Mouse (Mus musculus): ENCODE results near the gene Gm49318. TPM values are rescaled to one million over a fixed set of nuclear protein-coding genes. Genes with fewer than 3 reads are reported as not detected.
"Not testable (repeated sequence)": the region's sequence is repeated elsewhere in the genome, so short reads cannot be mapped to it uniquely, and the experiment has no call there.

Gm49318 gene
- polyA plus RNA-seq, 1 experiment from 2014 or later, result not detected

GRCm38 (mm10) chr9:22085022-22085834 is 14.2 kb upstream of the Gm49318 start, which contains the start of gene Ecsit:
TSS of gene Ecsit (minus strand) at chr9:22085438.
- H3K4me2 ChIP-seq (replicated peaks; ENCODE audit: low read depth, low read length), result peak within 1 kb of the TSS; percentile 70
- peak within 1 kb of the TSS; percentile 71 for H3K4me3 ChIP-seq (ENCODE audit: low read depth, low read length)
- H3K9ac ChIP-seq (replicated peaks; ENCODE audit: low read depth, low read length), result peak within 1 kb of the TSS; percentile 49
- ATAC-seq (ENCODE audit: insufficient number of reproducible peaks, insufficient read depth, low FRiP score, low read depth), result peak; percentile 98
- H3K36me3 ChIP-seq (ENCODE audit: control insufficient read depth, insufficient read depth, low read length), result no peaks in the 10 kb centered on the region
- no peaks in the 10 kb centered on the region for H3K4me1 ChIP-seq (ENCODE audit: control insufficient read depth, insufficient read depth, low read length)
- H3K27ac ChIP-seq (ENCODE audit: low read length), result peak within 1 kb of the TSS; percentile 87
- under 1% methylated on average over 48 of the region's 48 CpGs for WGBS
- H3K27me3 ChIP-seq (ENCODE audit: control insufficient read depth, insufficient read depth, low read length), result no peaks in the 10 kb centered on the region
- no peaks in the 10 kb centered on the region for H3K9me3 ChIP-seq (ENCODE audit: control insufficient read depth, low read depth, low read length)

GRCm38 (mm10) chr9:22084667-22085021 is 13.6 kb upstream of the Gm49318 start:
- Histone ChIP-seq H3K4me2 (replicated peaks; ENCODE audit: low read depth, low read length) (peak overlapping the region; percentile 70), H3K36me3 (ENCODE audit: control insufficient read depth, insufficient read depth, low read length) (no peaks in the 10 kb centered on the region), H3K9me3 (ENCODE audit: control insufficient read depth, low read depth, low read length) (no peaks in the 10 kb centered on the region), H3K27ac (ENCODE audit: low read length) (no peak overlapping the region; the same call in 1 of the 2 replicates), H3K4me1 (ENCODE audit: control insufficient read depth, insufficient read depth, low read length) (no peaks in the 10 kb centered on the region), H3K27me3 (ENCODE audit: control insufficient read depth, insufficient read depth, low read length) (no peaks in the 10 kb centered on the region), H3K9ac (replicated peaks; ENCODE audit: low read depth, low read length) (peak overlapping the region; percentile 49), H3K4me3 (ENCODE audit: low read depth, low read length) (peak overlapping the region; percentile 71)
- WGBS, result 29% methylated on average over 4 of the region's 4 CpGs
- no peak for ATAC-seq (ENCODE audit: insufficient number of reproducible peaks, insufficient read depth, low FRiP score, low read depth)

GRCm38 (mm10) chr9:22076223-22076622 is 5.2 kb upstream of the Gm49318 start:
- Histone ChIP-seq H3K36me3 (ENCODE audit: control insufficient read depth, insufficient read depth, low read length) (peaks cover 4% of the 10 kb centered on the region; the same call in 1 of the 2 replicates), H3K27me3 (ENCODE audit: control insufficient read depth, insufficient read depth, low read length) (no peaks in the 10 kb centered on the region), H3K27ac (ENCODE audit: low read length) (no peak overlapping the region), H3K4me2 (replicated peaks; ENCODE audit: low read depth, low read length) (no peak overlapping the region), H3K9me3 (ENCODE audit: control insufficient read depth, low read depth, low read length) (no peaks in the 10 kb centered on the region), H3K9ac (replicated peaks; ENCODE audit: low read depth, low read length) (no peak overlapping the region), H3K4me1 (ENCODE audit: control insufficient read depth, insufficient read depth, low read length) (no peaks in the 10 kb centered on the region), H3K4me3 (ENCODE audit: low read depth, low read length) (no peak overlapping the region)
- 91% methylated on average over 23 of the region's 23 CpGs for WGBS
- ATAC-seq (ENCODE audit: insufficient number of reproducible peaks, insufficient read depth, low FRiP score, low read depth), result no peak

- ATAC-seq (ENCODE audit: insufficient number of reproducible peaks, insufficient read depth, low FRiP score, low read depth), result not testable (repeated sequence)
Observed at GRCm38 (mm10) chr9:22075778-22076177, 4.7 kb upstream of the Gm49318 start.

DNA sequence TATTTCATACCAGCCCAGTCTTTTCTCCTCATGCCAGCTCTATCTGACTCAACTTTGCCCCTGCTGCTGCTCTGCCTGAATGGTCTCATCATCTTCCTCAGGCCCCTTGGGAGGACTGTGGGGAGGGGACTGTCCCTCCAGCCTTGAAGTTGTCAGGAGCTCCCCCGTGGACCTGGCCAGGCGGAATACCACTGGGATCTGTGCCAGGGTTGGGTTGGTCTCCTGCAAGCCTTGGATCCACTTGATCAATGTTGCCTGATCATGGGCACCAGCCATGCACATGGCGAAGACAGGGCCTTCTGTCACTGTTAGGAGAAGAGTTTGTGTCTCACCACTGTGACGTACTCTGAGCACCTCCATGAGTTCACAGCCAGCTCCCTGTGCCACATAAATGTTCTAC is 1.2 kb upstream of the Gm49318 start:
- Histone ChIP-seq H3K27ac (ENCODE audit: low read length) (no peak overlapping the region), H3K27me3 (ENCODE audit: control insufficient read depth, insufficient read depth, low read length) (no peaks in the 10 kb centered on the region)
- 93% methylated on average over 4 of the region's 4 CpGs for WGBS

More at GRCm38 (mm10) chr9:22075778-22076177, 4.7 kb upstream of the Gm49318 start:
- not testable (repeated sequence) for H3K27me3 ChIP-seq (ENCODE audit: control insufficient read depth, insufficient read depth, low read length); H3K4me2 ChIP-seq (replicated peaks; ENCODE audit: low read depth, low read length); H3K9ac ChIP-seq (replicated peaks; ENCODE audit: low read depth, low read length); H3K27ac ChIP-seq (ENCODE audit: low read length); H3K36me3 ChIP-seq (ENCODE audit: control insufficient read depth, insufficient read depth, low read length); H3K4me3 ChIP-seq (ENCODE audit: low read depth, low read length); H3K9me3 ChIP-seq (ENCODE audit: control insufficient read depth, low read depth, low read length); H3K4me1 ChIP-seq (ENCODE audit: control insufficient read depth, insufficient read depth, low read length)
- WGBS, result 79% methylated on average over 5 of the region's 5 CpGs

DNA sequence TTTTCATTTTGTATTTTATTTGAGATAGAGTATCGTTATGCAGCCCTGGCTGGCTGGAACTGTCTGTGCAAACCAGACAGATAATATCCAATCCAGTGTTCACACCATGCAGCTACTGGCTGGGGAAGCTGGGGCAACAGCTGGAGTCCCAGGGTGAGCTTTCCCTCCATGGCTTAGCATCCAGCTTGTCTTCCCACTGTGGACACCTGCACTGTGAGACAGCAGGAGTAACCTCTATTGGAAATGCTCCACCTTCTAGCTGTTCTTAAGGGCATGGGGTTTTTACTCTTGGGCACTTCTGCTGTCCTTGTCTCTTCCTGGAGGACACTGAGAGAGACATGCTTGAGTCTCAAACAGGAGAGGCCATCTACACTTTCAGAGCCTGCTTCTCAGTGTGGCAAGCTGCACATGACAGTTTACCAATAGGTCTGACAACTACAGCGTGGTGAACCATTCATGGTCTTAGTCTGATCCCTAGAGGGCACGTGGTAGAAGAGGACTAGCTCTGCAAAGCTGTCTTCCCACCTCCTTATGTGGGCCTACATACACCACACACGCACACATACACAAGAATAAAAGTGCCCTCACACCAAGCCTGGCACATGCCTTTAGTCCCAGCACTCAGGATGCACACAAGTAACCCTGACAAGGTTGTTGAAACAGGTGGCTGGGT is 1.0 kb downstream of the Gm49318 start:
- Histone ChIP-seq H3K36me3 (ENCODE audit: control insufficient read depth, insufficient read depth, low read length) (peaks cover 23% of the 10 kb centered on the region; the same call in 1 of the 2 replicates), H3K4me3 (ENCODE audit: low read depth, low read length) (peak overlapping the region; percentile 73), H3K4me1 (ENCODE audit: control insufficient read depth, insufficient read depth, low read length) (peaks cover 8% of the 10 kb centered on the region; the same call in 1 of the 2 replicates), H3K27ac (ENCODE audit: low read length) (peak overlapping the region; percentile 21; the same call in 1 of the 2 replicates), H3K27me3 (ENCODE audit: control insufficient read depth, insufficient read depth, low read length) (no peaks in the 10 kb centered on the region), H3K9me3 (ENCODE audit: control insufficient read depth, low read depth, low read length) (no peaks in the 10 kb centered on the region), H3K9ac (replicated peaks; ENCODE audit: low read depth, low read length) (no peak overlapping the region), H3K4me2 (replicated peaks; ENCODE audit: low read depth, low read length) (peak overlapping the region; percentile 60)
- WGBS, result 63% methylated on average over 4 of the region's 4 CpGs
- ATAC-seq (ENCODE audit: insufficient number of reproducible peaks, insufficient read depth, low FRiP score, low read depth), result no peak

More for the DNA sequence above, 1.2 kb upstream of the Gm49318 start:
- Histone ChIP-seq H3K36me3 (ENCODE audit: control insufficient read depth, insufficient read depth, low read length) (peaks cover 15% of the 10 kb centered on the region; the same call in 1 of the 2 replicates), H3K4me3 (ENCODE audit: low read depth, low read length) (no peak overlapping the region), H3K9me3 (ENCODE audit: control insufficient read depth, low read depth, low read length) (no peaks in the 10 kb centered on the region), H3K4me1 (ENCODE audit: control insufficient read depth, insufficient read depth, low read length) (peaks cover 8% of the 10 kb centered on the region; the same call in 1 of the 2 replicates), H3K9ac (replicated peaks; ENCODE audit: low read depth, low read length) (no peak overlapping the region), H3K4me2 (replicated peaks; ENCODE audit: low read depth, low read length) (no peak overlapping the region)
- ATAC-seq (ENCODE audit: insufficient number of reproducible peaks, insufficient read depth, low FRiP score, low read depth), result no peak

- 90% methylated on average over 5 of the region's 5 CpGs for WGBS
- ATAC-seq (ENCODE audit: insufficient number of reproducible peaks, insufficient read depth, low FRiP score, low read depth), result no peak
- Histone ChIP-seq H3K4me1 (ENCODE audit: control insufficient read depth, insufficient read depth, low read length) (peaks cover 8% of the 10 kb centered on the region; the same call in 1 of the 2 replicates), H3K27me3 (ENCODE audit: control insufficient read depth, insufficient read depth, low read length) (no peaks in the 10 kb centered on the region), H3K4me3 (ENCODE audit: low read depth, low read length) (no peak overlapping the region), H3K27ac (ENCODE audit: low read length) (no peak overlapping the region), H3K9ac (replicated peaks; ENCODE audit: low read depth, low read length) (no peak overlapping the region), H3K36me3 (ENCODE audit: control insufficient read depth, insufficient read depth, low read length) (peaks cover 41% of the 10 kb centered on the region; the same call in 1 of the 2 replicates), H3K4me2 (replicated peaks; ENCODE audit: low read depth, low read length) (no peak overlapping the region), H3K9me3 (ENCODE audit: control insufficient read depth, low read depth, low read length) (no peaks in the 10 kb centered on the region)
Observed at GRCm38 (mm10) chr9:22067195-22067594, 3.9 kb downstream of the Gm49318 start.

GRCm38 (mm10) chr9:22066433-22066832 is 4.6 kb downstream of the Gm49318 start:
- Histone ChIP-seq H3K9ac (replicated peaks; ENCODE audit: low read depth, low read length) (no peak overlapping the region), H3K27ac (ENCODE audit: low read length) (no peak overlapping the region), H3K4me1 (ENCODE audit: control insufficient read depth, insufficient read depth, low read length) (peaks cover 8% of the 10 kb centered on the region; the same call in 1 of the 2 replicates), H3K4me3 (ENCODE audit: low read depth, low read length) (no peak overlapping the region), H3K36me3 (ENCODE audit: control insufficient read depth, insufficient read depth, low read length) (peaks cover 41% of the 10 kb centered on the region; the same call in 1 of the 2 replicates), H3K9me3 (ENCODE audit: control insufficient read depth, low read depth, low read length) (no peaks in the 10 kb centered on the region), H3K4me2 (replicated peaks; ENCODE audit: low read depth, low read length) (no peak overlapping the region), H3K27me3 (ENCODE audit: control insufficient read depth, insufficient read depth, low read length) (no peaks in the 10 kb centered on the region)
- 70% methylated on average over 3 of the region's 3 CpGs for whole genome bisulfite sequencing
- no peak for ATAC-seq (ENCODE audit: insufficient number of reproducible peaks, insufficient read depth, low FRiP score, low read depth)

Data from stomach, embryonic 14.5 days (tissue).